Comparison of ENCODE assay signal across 8 mouse cellular contexts in the genomic region with DNA sequence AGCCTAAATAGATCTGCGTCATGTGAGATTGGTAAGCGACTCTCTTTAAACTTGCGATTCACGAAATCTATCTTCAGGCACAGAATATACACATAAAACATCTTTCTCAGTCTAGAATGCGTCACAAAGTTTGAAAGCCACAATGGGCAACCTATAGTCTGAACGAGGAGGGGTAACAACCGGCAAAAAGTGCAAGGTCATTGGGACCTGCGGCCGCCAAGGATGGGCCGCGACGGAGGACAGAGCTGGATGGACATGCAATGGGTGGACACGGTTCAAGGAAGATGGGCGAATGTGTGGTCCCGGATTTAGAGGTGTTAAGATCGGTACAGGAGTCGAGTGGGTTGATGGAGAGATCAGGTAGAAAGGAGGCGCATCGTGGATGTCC. TPM values are rescaled to one million over a fixed set of nuclear protein-coding genes. Genes with fewer than 3 reads are reported as not detected.
A peak's percentile ranks its signal among the peaks of the same experiment; 100 is the strongest.
DNase-seq lines count a peak whose midpoint lies in the region; ATAC-seq and TF ChIP-seq lines count a peak whose summit lies in the region.

No protein-coding gene starts in this region.

- no peaks in the 10 kb centered on the region for H3K9me3 ChIP-seq in heart, embryonic 14.5 days (ENCODE audit: control insufficient read depth, low read length)
- H3K9me3 ChIP-seq in ES-E14 (ENCODE audit: control insufficient read depth, insufficient read depth, low read depth, low read length): no peaks in the 10 kb centered on the region
- H3K9me3 ChIP-seq in embryonic facial prominence, embryonic 15.5 days (replicated peaks): no peaks in the 10 kb centered on the region
- no peaks in the 10 kb centered on the region for H3K9me3 ChIP-seq in limb, embryonic 14.5 days (ENCODE audit: control insufficient read depth, low read length)
- H3K9me3 ChIP-seq in neural tube, embryonic 12.5 days: no peaks in the 10 kb centered on the region

- H3K4me3 ChIP-seq in heart, embryonic 14.5 days (ENCODE audit: control insufficient read depth in 1 of 2, insufficient read depth in 1 of 2, low read depth in 1 of 2, low read length in 2 of 2): peak overlapping the region; percentile 68 to 95
- H3K4me3 ChIP-seq in ES-E14 (ENCODE audit: insufficient read depth in 1 of 2, low read depth in 1 of 2, low read length in 2 of 2, poor library complexity in 1 of 2, severe bottlenecking in 1 of 2): peak overlapping the region; percentile 74 to 85
- H3K4me3 ChIP-seq in embryonic facial prominence, embryonic 15.5 days (replicated peaks): peak overlapping the region; percentile 97
- peak overlapping the region; percentile 79 for H3K4me3 ChIP-seq in limb, embryonic 14.5 days (replicated peaks; ENCODE audit: low read length)
- H3K4me3 ChIP-seq in neural tube, embryonic 12.5 days: peak overlapping the region; percentile 84

- peaks cover 8% of the 10 kb centered on the region; the same call in 1 of the 2 replicates for H3K36me3 ChIP-seq in heart, embryonic 14.5 days (ENCODE audit: control insufficient read depth, insufficient read depth, low read length)
- H3K36me3 ChIP-seq in ES-E14 (ENCODE audit: control insufficient read depth, insufficient read depth, low read length, poor library complexity, severe bottlenecking): peaks cover 2% of the 10 kb centered on the region; the same call in 1 of the 2 replicates
- H3K36me3 ChIP-seq in embryonic facial prominence, embryonic 15.5 days: no peaks in the 10 kb centered on the region
- 0 out of 2 replicates have a peak, but pooled peaks cover 5% of the 10 kb centered on the region for H3K36me3 ChIP-seq in limb, embryonic 14.5 days (ENCODE audit: control insufficient read depth, insufficient read depth, low read length)
- peaks cover 12% of the 10 kb centered on the region for H3K36me3 ChIP-seq in neural tube, embryonic 12.5 days

- in situ Hi-C loops in ES-E14 (cut with MboI; ENCODE audit: low sequenced_read_pairs in 2 of 2, unreplicated experiment in 2 of 2): no loop called here

- 1% methylated on average over 18 of the region's 19 CpGs for WGBS in heart, embryonic 14.5 days
- 1% methylated on average over 18 of the region's 19 CpGs for WGBS in embryonic facial prominence, embryonic 15.5 days
- WGBS in limb, embryonic 14.5 days: under 1% methylated on average over 19 of the region's 19 CpGs
- under 1% methylated on average over 19 of the region's 19 CpGs for WGBS in neural tube, embryonic 12.5 days

- peak overlapping the region; percentile 85 for H3K9ac ChIP-seq in heart, embryonic 14.5 days (ENCODE audit: low read length)
- H3K9ac ChIP-seq in ES-E14 (ENCODE audit: insufficient read depth, low read depth, low read length, poor library complexity, severe bottlenecking): peak overlapping the region; percentile 95
- peak overlapping the region; percentile 97 for H3K9ac ChIP-seq in embryonic facial prominence, embryonic 15.5 days
- peak overlapping the region; percentile 94 for H3K9ac ChIP-seq in limb, embryonic 14.5 days (ENCODE audit: low read depth, low read length, severe bottlenecking)
- peak overlapping the region; percentile 95 for H3K9ac ChIP-seq in neural tube, embryonic 12.5 days

- ATAC-seq in heart, embryonic 14.5 days (ENCODE audit: insufficient number of reproducible peaks, insufficient read depth, low FRiP score, low read depth): peak; percentile 6; the same call in 1 of the 2 replicates
- ATAC-seq in embryonic facial prominence, embryonic 15.5 days (ENCODE audit: insufficient number of reproducible peaks, low FRiP score, low TSS enrichment, low read depth): no peak
- 0 out of 2 replicates have a peak, but pooled peaks have one; percentile 4 for ATAC-seq in limb, embryonic 14.5 days (ENCODE audit: low FRiP score, low read depth)
- ATAC-seq in neural tube, embryonic 12.5 days (ENCODE audit: low FRiP score, low read depth): no peak; the same call in 1 of the 2 replicates

- H3K27me3 ChIP-seq in heart, embryonic 14.5 days (ENCODE audit: control insufficient read depth, insufficient read depth, low read length): no peaks in the 10 kb centered on the region
- H3K27me3 ChIP-seq in embryonic facial prominence, embryonic 15.5 days: no peaks in the 10 kb centered on the region
- H3K27me3 ChIP-seq in limb, embryonic 14.5 days (ENCODE audit: control insufficient read depth, insufficient read depth, low read length): no peaks in the 10 kb centered on the region
- H3K27me3 ChIP-seq in neural tube, embryonic 12.5 days (replicated peaks): no peaks in the 10 kb centered on the region

- peak overlapping the region; percentile 84 for H3K4me2 ChIP-seq in heart, embryonic 14.5 days (ENCODE audit: low read length)
- H3K4me2 ChIP-seq in embryonic facial prominence, embryonic 15.5 days (replicated peaks): peak overlapping the region; percentile 77
- peak overlapping the region; percentile 66 for H3K4me2 ChIP-seq in limb, embryonic 14.5 days (replicated peaks; ENCODE audit: low read depth, low read length, severe bottlenecking)
- peak overlapping the region; percentile 68 for H3K4me2 ChIP-seq in neural tube, embryonic 12.5 days (replicated peaks)

- no peak for DNase-seq in heart, postnatal 36 days
- no peak for DNase-seq in ES-E14 (ENCODE audit: low read depth, low spot score)
- no peak for DNase-seq in limb, embryonic 14.5 days (ENCODE audit: low spot score)
- DNase-seq in thymus, postnatal 10 days (ENCODE audit: low spot score in 2 of 2): no peak
- DNase-seq in urinary bladder, postnatal 4 days (ENCODE audit: low spot score in 2 of 2): no peak

- no peak for TF ChIP-seq POLR2A in limb, embryonic 14.5 days (IDR thresholded peaks at IDR 0.05; ENCODE audit: borderline replicate concordance, extremely low read depth, insufficient read depth, insufficient read length)

- H3K4me1 ChIP-seq in heart, embryonic 14.5 days (ENCODE audit: control insufficient read depth in 2 of 2, insufficient read depth in 2 of 2, low read length in 2 of 2): peaks cover 3 to 9% of the 10 kb centered on the region in 2 experiments; a peak in 3 of 4 replicates
- H3K4me1 ChIP-seq in ES-E14 (ENCODE audit: control insufficient read depth in 2 of 2, insufficient read depth in 2 of 2, low read length in 2 of 2, poor library complexity in 1 of 2): peaks cover 2 to 3% of the 10 kb centered on the region in 2 experiments; a peak in 1 of 4 replicates
- peaks cover 11% of the 10 kb centered on the region for H3K4me1 ChIP-seq in embryonic facial prominence, embryonic 15.5 days
- H3K4me1 ChIP-seq in limb, embryonic 14.5 days (ENCODE audit: control insufficient read depth, insufficient read depth, low read length): peaks cover 6% of the 10 kb centered on the region; the same call in 1 of the 2 replicates
- peaks cover 10% of the 10 kb centered on the region for H3K4me1 ChIP-seq in neural tube, embryonic 12.5 days

- peak overlapping the region; percentile 74 to 76 for H3K27ac ChIP-seq in heart, embryonic 14.5 days (replicated peaks in 1 of 2; ENCODE audit: control insufficient read depth in 1 of 2, insufficient read depth in 1 of 2, low read depth in 2 of 2, low read length in 2 of 2)
- peak overlapping the region; percentile 54; the same call in 1 of the 2 replicates for H3K27ac ChIP-seq in ES-E14 (ENCODE audit: insufficient read depth, low read depth, low read length, poor library complexity, severe bottlenecking)
- H3K27ac ChIP-seq in embryonic facial prominence, embryonic 15.5 days (replicated peaks): peak overlapping the region; percentile 82; the same call in 1 of the 2 replicates
- H3K27ac ChIP-seq in limb, embryonic 14.5 days (replicated peaks; ENCODE audit: low read depth, low read length): peak overlapping the region; percentile 78
- H3K27ac ChIP-seq in neural tube, embryonic 12.5 days: peak overlapping the region; percentile 79; the same call in 1 of the 2 replicates

- intact Hi-C loops in heart, postnatal 36 days (cut with DNase I): loop anchor here (1.0 to 5.0 kb wide), 3 partner anchors 20 to 101 kb away; partner anchors contain the start of gene Elob

RNA-seq across cellular contexts. Expression of gene Flywch1, which starts 0.5 kb away (rescaled TPM):
- 42.4 TPM in 2 replicates for polyA plus RNA-seq in heart, embryonic 14.5 days (2014; fragmentation: Nextera tagmentation; extraction: Ambion mirVana)
- total RNA-seq in heart, postnatal 36 days (2021): 10 to 100 TPM; 31.8 to 33.3 TPM
- 31.6 and 35.1 TPM in 2 replicates for total RNA-seq in ES-E14 (2012; rRNA removed)
- 71.9 and 72.1 TPM in 2 replicates for polyA plus RNA-seq in embryonic facial prominence, embryonic 15.5 days (2015; fragmentation: Nextera tagmentation; extraction: Ambion mirVana)
- polyA plus RNA-seq in limb, embryonic 14.5 days (2012; rRNA removed): 47.1 and 58.5 TPM in 2 replicates
- polyA plus RNA-seq in limb, embryonic 14.5 days (2014; fragmentation: Nextera tagmentation; extraction: Ambion mirVana): 66.2 and 74.8 TPM in 2 replicates
- polyA plus RNA-seq in neural tube, embryonic 12.5 days (2016; fragmentation: Nextera tagmentation; extraction: Ambion mirVana): 234 and 241 TPM in 2 replicates

RNA-seq across cellular contexts. Expression of gene Flywch2, which starts 15.0 kb away (rescaled TPM):
- polyA plus RNA-seq in heart, embryonic 14.5 days (2014; fragmentation: Nextera tagmentation; extraction: Ambion mirVana): 4.4 and 5.1 TPM in 2 replicates
- under 1 TPM; 0.78 to 0.81 TPM for total RNA-seq in heart, postnatal 36 days (2021)
- total RNA-seq in ES-E14 (2012; rRNA removed): 8.0 and 10.8 TPM in 2 replicates
- polyA plus RNA-seq in embryonic facial prominence, embryonic 15.5 days (2015; fragmentation: Nextera tagmentation; extraction: Ambion mirVana): 38.3 and 44.0 TPM in 2 replicates
- polyA plus RNA-seq in limb, embryonic 14.5 days (2012; rRNA removed): 46.3 and 50.8 TPM in 2 replicates
- polyA plus RNA-seq in limb, embryonic 14.5 days (2014; fragmentation: Nextera tagmentation; extraction: Ambion mirVana): 41.2 and 47.5 TPM in 2 replicates
- 47.0 and 47.5 TPM in 2 replicates for polyA plus RNA-seq in neural tube, embryonic 12.5 days (2016; fragmentation: Nextera tagmentation; extraction: Ambion mirVana)

RNA-seq across cellular contexts. Expression of gene Srrm2, which starts 19.4 kb away (rescaled TPM):
- 300 and 318 TPM in 2 replicates for polyA plus RNA-seq in heart, embryonic 14.5 days (2014; fragmentation: Nextera tagmentation; extraction: Ambion mirVana)
- 100 to 1,000 TPM; 154 to 159 TPM for total RNA-seq in heart, postnatal 36 days (2021)
- 192 and 230 TPM in 2 replicates for total RNA-seq in ES-E14 (2012; rRNA removed)
- polyA plus RNA-seq in embryonic facial prominence, embryonic 15.5 days (2015; fragmentation: Nextera tagmentation; extraction: Ambion mirVana): 489 and 525 TPM in 2 replicates
- polyA plus RNA-seq in limb, embryonic 14.5 days (2012; rRNA removed): 654 and 850 TPM in 2 replicates
- 406 and 466 TPM in 2 replicates for polyA plus RNA-seq in limb, embryonic 14.5 days (2014; fragmentation: Nextera tagmentation; extraction: Ambion mirVana)
- 617 and 693 TPM in 2 replicates for polyA plus RNA-seq in neural tube, embryonic 12.5 days (2016; fragmentation: Nextera tagmentation; extraction: Ambion mirVana)

RNA-seq across cellular contexts. Expression of gene Kremen2, which starts 25.3 kb away (rescaled TPM):
- polyA plus RNA-seq in heart, embryonic 14.5 days (2014; fragmentation: Nextera tagmentation; extraction: Ambion mirVana): not detected in 2 replicates
- total RNA-seq in heart, postnatal 36 days (2021): not detected
- total RNA-seq in ES-E14 (2012; rRNA removed): 2.5 and 4.3 TPM in 2 replicates
- 36.8 and 38.2 TPM in 2 replicates for polyA plus RNA-seq in embryonic facial prominence, embryonic 15.5 days (2015; fragmentation: Nextera tagmentation; extraction: Ambion mirVana)
- 40.1 and 50.6 TPM in 2 replicates for polyA plus RNA-seq in limb, embryonic 14.5 days (2012; rRNA removed)
- polyA plus RNA-seq in limb, embryonic 14.5 days (2014; fragmentation: Nextera tagmentation; extraction: Ambion mirVana): 42.4 and 42.6 TPM in 2 replicates
- polyA plus RNA-seq in neural tube, embryonic 12.5 days (2016; fragmentation: Nextera tagmentation; extraction: Ambion mirVana): 5.8 and 6.1 TPM in 2 replicates

RNA-seq across cellular contexts. Expression of gene Paqr4, which starts 30.2 kb away (rescaled TPM):
- polyA plus RNA-seq in heart, embryonic 14.5 days (2014; fragmentation: Nextera tagmentation; extraction: Ambion mirVana): 10.6 and 12.7 TPM in 2 replicates
- total RNA-seq in heart, postnatal 36 days (2021): 10 to 100 TPM; 20.0 to 28.5 TPM
- total RNA-seq in ES-E14 (2012; rRNA removed): 2.8 and 4.0 TPM in 2 replicates
- 20.9 and 27.2 TPM in 2 replicates for polyA plus RNA-seq in embryonic facial prominence, embryonic 15.5 days (2015; fragmentation: Nextera tagmentation; extraction: Ambion mirVana)
- polyA plus RNA-seq in limb, embryonic 14.5 days (2012; rRNA removed): 9.7 and 13.4 TPM in 2 replicates
- polyA plus RNA-seq in limb, embryonic 14.5 days (2014; fragmentation: Nextera tagmentation; extraction: Ambion mirVana): 15.7 and 17.3 TPM in 2 replicates
- 41.7 and 41.8 TPM in 2 replicates for polyA plus RNA-seq in neural tube, embryonic 12.5 days (2016; fragmentation: Nextera tagmentation; extraction: Ambion mirVana)

Comparison
In these comparisons a context has a peak if more than half of its experiments do, and no peak if none do; other contexts are left out.
1. ATAC-seq: peak in heart, embryonic 14.5 days (single experiment) and limb, embryonic 14.5 days (single experiment); none in embryonic facial prominence, embryonic 15.5 days (single experiment) and neural tube, embryonic 12.5 days (single experiment).
2. Peak in every context shown above with its lines, with median percentiles within 50 percentile points of each other: H3K27ac ChIP-seq, H3K4me2 ChIP-seq, H3K4me3 ChIP-seq and H3K9ac ChIP-seq.